Comparison of ENCODE assay signal across 8 mouse cellular contexts in genomic region chr19:47853951-47854795, GRCm38 (mm10). TPM values are rescaled to one million over a fixed set of nuclear protein-coding genes. Genes with fewer than 3 reads are reported as not detected.
DNase-seq lines count a peak whose midpoint lies in the region; ATAC-seq and TF ChIP-seq lines count a peak whose summit lies in the region.

No protein-coding gene starts in this region.

- H3K27me3 ChIP-seq in liver, adult 2 months (ENCODE audit: control insufficient read depth, insufficient read depth, low read length) = no peaks in the 10 kb centered on the region
- no peaks in the 10 kb centered on the region for H3K27me3 ChIP-seq in heart, adult 2 months (ENCODE audit: control insufficient read depth, insufficient read depth, low read length)
- no peaks in the 10 kb centered on the region for H3K27me3 ChIP-seq in limb, embryonic 11.5 days (ENCODE audit: control insufficient read depth, insufficient read depth, low read length)
- H3K27me3 ChIP-seq in neural tube, embryonic 15.5 days (replicated peaks) = no peaks in the 10 kb centered on the region

- intact Hi-C loops in heart, adult 2 months (cut with DNase I) = no loop called here
- intact Hi-C loops in left cerebral cortex, postnatal 10 days (cut with DNase I) = no loop called here

- peaks cover 11% of the 10 kb centered on the region for H3K36me3 ChIP-seq in liver, adult 2 months (ENCODE audit: control insufficient read depth, insufficient read depth, low read length)
- H3K36me3 ChIP-seq in heart, adult 2 months (ENCODE audit: control insufficient read depth, insufficient read depth, low read length) = no peaks in the 10 kb centered on the region
- no peaks in the 10 kb centered on the region for H3K36me3 ChIP-seq in limb, embryonic 11.5 days (ENCODE audit: control insufficient read depth, insufficient read depth, low read length)
- H3K36me3 ChIP-seq in neural tube, embryonic 15.5 days = 0 out of 2 replicates have a peak, but pooled peaks cover 2% of the 10 kb centered on the region

- no peaks in the 10 kb centered on the region for H3K9me3 ChIP-seq in limb, embryonic 11.5 days (ENCODE audit: control insufficient read depth, low read length)
- no peaks in the 10 kb centered on the region for H3K9me3 ChIP-seq in neural tube, embryonic 15.5 days (replicated peaks)

- WGBS in liver, adult 2 months = 38% methylated on average over 13 of the region's 13 CpGs
- 7% methylated on average over 13 of the region's 13 CpGs for WGBS in heart, adult 2 months
- 5% methylated on average over 13 of the region's 13 CpGs for WGBS in limb, embryonic 11.5 days
- WGBS in neural tube, embryonic 15.5 days = 18% methylated on average over 13 of the region's 13 CpGs

- no peak for DNase-seq in liver, adult 2 months (ENCODE audit: extremely low read depth, low read depth, low spot score)
- DNase-seq in liver = no peak
- peak; percentile 26 to 42 for DNase-seq in adrenal gland, postnatal 36 days
- DNase-seq in heart, adult 2 months = peak in 1 of 2 experiments; percentile 47
- peak; percentile 55 for DNase-seq in limb, embryonic 11.5 days (ENCODE audit: low spot score)
- no peak for DNase-seq in left cerebral cortex, postnatal 10 days (ENCODE audit: extremely low spot score in 1 of 2, low spot score in 2 of 2)
- DNase-seq in left cerebral cortex, adult 9 months (ENCODE audit: low spot score in 2 of 2) = no peak

- peak overlapping the region; percentile 92 for H3K4me3 ChIP-seq in liver, adult 2 months (ENCODE audit: insufficient read depth, low read depth, low read length)
- H3K4me3 ChIP-seq in heart, adult 2 months = peak overlapping the region; percentile 60
- H3K4me3 ChIP-seq in limb, embryonic 11.5 days (ENCODE audit: low read depth, low read length) = peak overlapping the region; percentile 69
- H3K4me3 ChIP-seq in neural tube, embryonic 15.5 days (replicated peaks) = peak overlapping the region; percentile 70

- H3K4me1 ChIP-seq in liver, adult 2 months (ENCODE audit: control insufficient read depth, insufficient read depth, low read length) = peaks cover 3% of the 10 kb centered on the region; the same call in 1 of the 2 replicates
- peaks cover 3% of the 10 kb centered on the region for H3K4me1 ChIP-seq in heart, adult 2 months (ENCODE audit: control insufficient read depth, insufficient read depth, low read length)
- H3K4me1 ChIP-seq in limb, embryonic 11.5 days (ENCODE audit: control insufficient read depth, insufficient read depth, low read length) = peaks cover 3% of the 10 kb centered on the region; the same call in 1 of the 2 replicates
- peaks cover 23% of the 10 kb centered on the region for H3K4me1 ChIP-seq in neural tube, embryonic 15.5 days

- no peak for TF ChIP-seq EP300 in heart, adult 2 months (IDR thresholded peaks at IDR 0.05; ENCODE audit: insufficient read depth, low read depth, low read length)

- H3K27ac ChIP-seq in liver, adult 2 months (replicated peaks; ENCODE audit: insufficient read depth, low read depth, low read length) = no peak overlapping the region
- H3K27ac ChIP-seq in heart, adult 2 months = peak overlapping the region; percentile 62
- peak overlapping the region; percentile 84 for H3K27ac ChIP-seq in limb, embryonic 11.5 days (replicated peaks; ENCODE audit: low read depth, low read length)
- peak overlapping the region; percentile 63 for H3K27ac ChIP-seq in neural tube, embryonic 15.5 days (replicated peaks)

- 0 out of 2 replicates have a peak overlapping the region, but pooled peaks have one; percentile 3 for H3K9ac ChIP-seq in liver, adult 2 months (ENCODE audit: low read depth, low read length)
- H3K9ac ChIP-seq in heart, adult 2 months (ENCODE audit: low read depth, low read length) = peak overlapping the region; percentile 48
- H3K9ac ChIP-seq in limb, embryonic 11.5 days (ENCODE audit: low read length) = peak overlapping the region; percentile 76; the same call in 1 of the 2 replicates
- H3K9ac ChIP-seq in neural tube, embryonic 15.5 days (replicated peaks) = peak overlapping the region; percentile 63

- TF ChIP-seq POLR2A in liver, adult 2 months (IDR thresholded peaks at IDR 0.05; ENCODE audit: extremely low read depth, insufficient read depth, low read length) = no peak
- no peak for TF ChIP-seq POLR2A in heart, adult 2 months (IDR thresholded peaks at IDR 0.05; ENCODE audit: insufficient read depth, low read depth, low read length)

- H3K79me2 ChIP-seq in liver, adult 2 months (ENCODE audit: control insufficient read depth, insufficient read depth, low read length) = no peaks in the 10 kb centered on the region
- H3K79me2 ChIP-seq in heart, adult 2 months (replicated peaks; ENCODE audit: control insufficient read depth, insufficient read depth, low read length) = no peaks in the 10 kb centered on the region

- peak; percentile 93 for ATAC-seq in limb, embryonic 11.5 days (ENCODE audit: insufficient number of reproducible peaks, low FRiP score, low TSS enrichment, low read depth)
- ATAC-seq in neural tube, embryonic 15.5 days (ENCODE audit: low FRiP score) = peak; percentile 76

- TF ChIP-seq CTCF in liver, adult 2 months (IDR thresholded peaks at IDR 0.05; ENCODE audit: low read depth, low read length) = no peak
- TF ChIP-seq CTCF in heart, adult 2 months (IDR thresholded peaks at IDR 0.05) = no peak

- H3K4me2 ChIP-seq in limb, embryonic 11.5 days (ENCODE audit: low read depth, severe bottlenecking) = peak overlapping the region; percentile 85
- H3K4me2 ChIP-seq in neural tube, embryonic 15.5 days = peak overlapping the region; percentile 81

RNA-seq across cellular contexts. Expression of gene Gsto1, which starts 0.6 kb away (rescaled TPM):
- 149 and 176 TPM in 2 replicates for total RNA-seq in liver, adult 2 months (2014; rRNA removed)
- 116 and 123 TPM in 2 replicates for polyA plus RNA-seq in liver, adult 2 months (2012; rRNA removed)
- total RNA-seq in adrenal gland, postnatal 36 days (2021) = 100 to 1,000 TPM in 1 of 2 experiments, 10 to 100 TPM in 1; 92.1 to 145 TPM
- 100 to 1,000 TPM; 148 to 191 TPM for total RNA-seq in heart, adult 2 months (2021)
- polyA plus RNA-seq in heart, adult 2 months (2012; rRNA removed) = 152 and 158 TPM in 2 replicates
- polyA plus RNA-seq in limb, embryonic 11.5 days (2014; fragmentation: Nextera tagmentation; extraction: Ambion mirVana) = 232 and 249 TPM in 2 replicates
- polyA plus RNA-seq in neural tube, embryonic 15.5 days (2015; fragmentation: Nextera tagmentation; extraction: Ambion mirVana) = 156 and 169 TPM in 2 replicates
- 10 to 100 TPM; 74.4 TPM for total RNA-seq in left cerebral cortex, postnatal 10 days (2021)

RNA-seq across cellular contexts. Expression of gene Gsto2, which starts 11.2 kb away (rescaled TPM):
- total RNA-seq in liver, adult 2 months (2014; rRNA removed) = 0.40 and 1.3 TPM in 2 replicates
- polyA plus RNA-seq in liver, adult 2 months (2012; rRNA removed) = 0.32 TPM in 2 replicates
- total RNA-seq in adrenal gland, postnatal 36 days (2021) = 1 to 10 TPM; 1.7 to 2.6 TPM
- 1 to 10 TPM; 2.6 to 2.7 TPM for total RNA-seq in heart, adult 2 months (2021)
- polyA plus RNA-seq in heart, adult 2 months (2012; rRNA removed) = 1.4 and 1.6 TPM in 2 replicates
- 0.78 and 1.1 TPM in 2 replicates for polyA plus RNA-seq in limb, embryonic 11.5 days (2014; fragmentation: Nextera tagmentation; extraction: Ambion mirVana)
- polyA plus RNA-seq in neural tube, embryonic 15.5 days (2015; fragmentation: Nextera tagmentation; extraction: Ambion mirVana) = 1.4 and 1.8 TPM in 2 replicates
- total RNA-seq in left cerebral cortex, postnatal 10 days (2021) = 1 to 10 TPM in 1 of 2 experiments, under 1 TPM in 1; 0.75 to 1.2 TPM

Comparison
In these comparisons a context has a peak if more than half of its experiments do, and no peak if none do; other contexts are left out.
1. DNase-seq: peak in adrenal gland, postnatal 36 days (2 of 2) and limb, embryonic 11.5 days (single experiment); none in liver, adult 2 months (single experiment), liver (single experiment), left cerebral cortex, postnatal 10 days (0 of 2) and left cerebral cortex, adult 9 months (0 of 2).
2. H3K9ac ChIP-seq: peak in every context shown above with its lines; median percentile 76 in limb, embryonic 11.5 days; 63 in neural tube, embryonic 15.5 days; 48 in heart, adult 2 months; 3 in liver, adult 2 months.
3. Peak in every context shown above with its lines, with median percentiles within 50 percentile points of each other: H3K4me3 ChIP-seq.